Mouse (Mus musculus): ENCODE measurements around the gene Hcfc1r1. TPM values are rescaled to one million over a fixed set of nuclear protein-coding genes. Genes with fewer than 3 reads are reported as not detected.

Hcfc1r1 gene
- total RNA-seq (2014; rRNA removed): 107 and 126 TPM in 2 replicates
- polyA plus RNA-seq (2015; fragmentation: Nextera tagmentation; extraction: Ambion mirVana): 209 and 217 TPM in 2 replicates

- Histone ChIP-seq H3K4me2 (ENCODE audit: low read depth, low read length) (peak within 1 kb of the TSS; percentile 75), H3K36me3 (ENCODE audit: insufficient read depth, low read length) (0 out of 2 replicates have a peak, but pooled peaks cover 4% of the 10 kb centered on the region), H3K4me3 (ENCODE audit: low read length) (peak within 1 kb of the TSS; percentile 66), H3K9ac (replicated peaks; ENCODE audit: low read length) (peak within 1 kb of the TSS; percentile 63), H3K27me3 (ENCODE audit: insufficient read depth, low read length) (peaks cover 3% of the 10 kb centered on the region; the same call in 1 of the 2 replicates), H3K9me3 (ENCODE audit: low read length) (no peaks in the 10 kb centered on the region), H3K27ac (peak within 1 kb of the TSS; percentile 82), H3K4me1 (ENCODE audit: insufficient read depth, low read length) (peaks cover 19% of the 10 kb centered on the region)
- peak; percentile 43; the same call in 1 of the 2 replicates for TF ChIP-seq CTCF (IDR thresholded peaks at IDR 0.05; ENCODE audit: low read depth)
- DNase-seq (ENCODE audit: low spot score): peak; percentile 98
- under 1% methylated on average over 45 of the region's 45 CpGs for WGBS
- peak; percentile 95 for ATAC-seq
Observed at GRCm38 (mm10) chr17:23673424-23674073, at the start of gene Hcfc1r1, which contains the start of gene Thoc6. Gene Hcfc1r1, plus strand, starts transcription at chr17:23673596. Gene Thoc6, minus strand, starts transcription at chr17:23673882.

GRCm38 (mm10) chr17:23627813-23628212 lies 45.6 kb upstream of the Hcfc1r1 start:
- H3K9me3 ChIP-seq (ENCODE audit: low read length): no peaks in the 10 kb centered on the region
- H3K27me3 ChIP-seq (ENCODE audit: insufficient read depth, low read length): no peaks in the 10 kb centered on the region
- no peaks in the 10 kb centered on the region for H3K4me1 ChIP-seq (ENCODE audit: insufficient read depth, low read length)

GRCm38 (mm10) chr17:23630195-23631020 lies 43.0 kb upstream of the Hcfc1r1 start:
- Histone ChIP-seq H3K4me3 (ENCODE audit: low read length) (no peak overlapping the region), H3K27ac (no peak overlapping the region), H3K4me2 (ENCODE audit: low read depth, low read length) (peak overlapping the region; percentile 38), H3K9me3 (ENCODE audit: low read length) (no peaks in the 10 kb centered on the region), H3K9ac (replicated peaks; ENCODE audit: low read length) (no peak overlapping the region), H3K4me1 (ENCODE audit: insufficient read depth, low read length) (no peaks in the 10 kb centered on the region), H3K27me3 (ENCODE audit: insufficient read depth, low read length) (no peaks in the 10 kb centered on the region), H3K36me3 (ENCODE audit: insufficient read depth, low read length) (no peaks in the 10 kb centered on the region)
- DNase-seq (ENCODE audit: low spot score) (peak; percentile 69), ATAC-seq (peak; percentile 91)
- peak; percentile 86 for TF ChIP-seq CTCF (IDR thresholded peaks at IDR 0.05; ENCODE audit: low read depth)
- WGBS: 14% methylated on average over 22 of the region's 22 CpGs

More at GRCm38 (mm10) chr17:23627813-23628212, 45.6 kb upstream of the Hcfc1r1 start:
- Histone ChIP-seq H3K4me2 (ENCODE audit: low read depth, low read length) (no peak overlapping the region), H3K4me3 (ENCODE audit: low read length) (no peak overlapping the region), H3K9ac (replicated peaks; ENCODE audit: low read length) (no peak overlapping the region), H3K36me3 (ENCODE audit: insufficient read depth, low read length) (no peaks in the 10 kb centered on the region), H3K27ac (no peak overlapping the region)
- no peak for DNase-seq (ENCODE audit: low spot score)
- TF ChIP-seq CTCF (IDR thresholded peaks at IDR 0.05; ENCODE audit: low read depth): no peak
- ATAC-seq: no peak
- WGBS: 38% methylated on average over 7 of the region's 7 CpGs

- DNase-seq (ENCODE audit: low spot score): no peak
- H3K27me3 ChIP-seq (ENCODE audit: insufficient read depth, low read length): no peaks in the 10 kb centered on the region
- no peak overlapping the region for H3K9ac ChIP-seq (replicated peaks; ENCODE audit: low read length)
- no peak overlapping the region for H3K27ac ChIP-seq
- no peak overlapping the region for H3K4me2 ChIP-seq (ENCODE audit: low read depth, low read length)
- no peaks in the 10 kb centered on the region for H3K9me3 ChIP-seq (ENCODE audit: low read length)
- TF ChIP-seq CTCF (IDR thresholded peaks at IDR 0.05; ENCODE audit: low read depth): no peak
- ATAC-seq: no peak
- no peak overlapping the region for H3K4me3 ChIP-seq (ENCODE audit: low read length)
- 88% methylated on average over 8 of the region's 8 CpGs for WGBS
- no peaks in the 10 kb centered on the region for H3K4me1 ChIP-seq (ENCODE audit: insufficient read depth, low read length)
- no peaks in the 10 kb centered on the region for H3K36me3 ChIP-seq (ENCODE audit: insufficient read depth, low read length)
Observed at GRCm38 (mm10) chr17:23631241-23631640, 42.2 kb upstream of the Hcfc1r1 start.

GRCm38 (mm10) chr17:23644613-23645495 lies 28.5 kb upstream of the Hcfc1r1 start, which contains the start of gene Mmp25:
Gene Mmp25, minus strand, starts transcription at chr17:23645277.
- Histone ChIP-seq H3K4me2 (ENCODE audit: low read depth, low read length) (peak within 1 kb of the TSS; percentile 69), H3K9me3 (ENCODE audit: low read length) (no peaks in the 10 kb centered on the region), H3K27ac (no peak within 1 kb of the TSS), H3K4me3 (ENCODE audit: low read length) (peak within 1 kb of the TSS; percentile 43), H3K4me1 (ENCODE audit: insufficient read depth, low read length) (peaks cover 4% of the 10 kb centered on the region; the same call in 1 of the 2 replicates), H3K27me3 (ENCODE audit: insufficient read depth, low read length) (peaks cover 13% of the 10 kb centered on the region; the same call in 1 of the 2 replicates), H3K9ac (replicated peaks; ENCODE audit: low read length) (peak within 1 kb of the TSS; percentile 37; the same call in 1 of the 2 replicates), H3K36me3 (ENCODE audit: insufficient read depth, low read length) (no peaks in the 10 kb centered on the region)
- ATAC-seq (no peak), DNase-seq (ENCODE audit: low spot score) (no peak)
- TF ChIP-seq CTCF (IDR thresholded peaks at IDR 0.05; ENCODE audit: low read depth): no peak
- 1% methylated on average over 58 of the region's 58 CpGs for WGBS

GRCm38 (mm10) chr17:23645894-23646293 lies 27.5 kb upstream of the Hcfc1r1 start:
- Histone ChIP-seq H3K36me3 (ENCODE audit: insufficient read depth, low read length) (no peaks in the 10 kb centered on the region), H3K27me3 (ENCODE audit: insufficient read depth, low read length) (peaks cover 13% of the 10 kb centered on the region; the same call in 1 of the 2 replicates), H3K4me3 (ENCODE audit: low read length) (no peak overlapping the region), H3K9ac (replicated peaks; ENCODE audit: low read length) (no peak overlapping the region), H3K9me3 (ENCODE audit: low read length) (no peaks in the 10 kb centered on the region), H3K4me2 (ENCODE audit: low read depth, low read length) (no peak overlapping the region), H3K4me1 (ENCODE audit: insufficient read depth, low read length) (peaks cover 4% of the 10 kb centered on the region; the same call in 1 of the 2 replicates), H3K27ac (no peak overlapping the region)
- ATAC-seq: no peak
- WGBS: 35% methylated on average over 10 of the region's 10 CpGs
- TF ChIP-seq CTCF (IDR thresholded peaks at IDR 0.05; ENCODE audit: low read depth): no peak
- no peak for DNase-seq (ENCODE audit: low spot score)

All from hindbrain, postnatal 0 days (tissue).